8 mouse cellular contexts compared by ENCODE assay signal in genomic region chr4:151108834-151109241, GRCm38 (mm10). TPM values are rescaled to one million over a fixed set of nuclear protein-coding genes. Genes with fewer than 3 reads are reported as not detected.
DNase-seq lines count a peak whose midpoint lies in the region; ATAC-seq lines count a peak whose summit lies in the region.

No protein-coding gene starts in this region.

- H3K9ac ChIP-seq in lung, embryonic 15.5 days: 0 out of 2 replicates have a peak overlapping the region, but pooled peaks have one; percentile 17
- H3K9ac ChIP-seq in forebrain, embryonic 11.5 days (ENCODE audit: low read length): peak overlapping the region; percentile 92
- peak overlapping the region; percentile 88 for H3K9ac ChIP-seq in neural tube, embryonic 15.5 days (replicated peaks)

- H3K27me3 ChIP-seq in lung, embryonic 15.5 days: peaks cover 64% of the 10 kb centered on the region
- H3K27me3 ChIP-seq in forebrain, embryonic 11.5 days (ENCODE audit: control insufficient read depth, insufficient read depth, low read length): peaks cover 2% of the 10 kb centered on the region; the same call in 1 of the 2 replicates
- H3K27me3 ChIP-seq in limb, embryonic 10.5 days (ENCODE audit: low read depth, poor library complexity, severe bottlenecking): peaks cover 63% of the 10 kb centered on the region
- H3K27me3 ChIP-seq in neural tube, embryonic 15.5 days (replicated peaks): no peaks in the 10 kb centered on the region

- peaks cover 16% of the 10 kb centered on the region for H3K4me1 ChIP-seq in lung, embryonic 15.5 days
- peaks cover 8% of the 10 kb centered on the region; the same call in 1 of the 2 replicates for H3K4me1 ChIP-seq in forebrain, embryonic 11.5 days (replicated peaks; ENCODE audit: control insufficient read depth, insufficient read depth, low read length)
- peaks cover 19% of the 10 kb centered on the region for H3K4me1 ChIP-seq in limb, embryonic 10.5 days
- peaks cover 38% of the 10 kb centered on the region for H3K4me1 ChIP-seq in neural tube, embryonic 15.5 days

- peak overlapping the region; percentile 64 for H3K4me3 ChIP-seq in lung, embryonic 15.5 days
- peak overlapping the region; percentile 81 for H3K4me3 ChIP-seq in forebrain, embryonic 11.5 days (ENCODE audit: low read depth, low read length)
- H3K4me3 ChIP-seq in limb, embryonic 10.5 days: peak overlapping the region; percentile 85
- peak overlapping the region; percentile 85 for H3K4me3 ChIP-seq in neural tube, embryonic 15.5 days (replicated peaks)

- ATAC-seq in lung, embryonic 15.5 days (ENCODE audit: borderline replicate concordance, extremely low read depth, low FRiP score, low TSS enrichment): peak; percentile 51
- peak; percentile 47 for ATAC-seq in forebrain, embryonic 11.5 days (replicated peaks; ENCODE audit: low FRiP score)
- ATAC-seq in neural tube, embryonic 15.5 days (ENCODE audit: low FRiP score): peak; percentile 9

- no peaks in the 10 kb centered on the region for H3K9me3 ChIP-seq in lung, embryonic 15.5 days
- no peaks in the 10 kb centered on the region for H3K9me3 ChIP-seq in forebrain, embryonic 11.5 days (ENCODE audit: control insufficient read depth, low read length)
- H3K9me3 ChIP-seq in limb, embryonic 10.5 days (replicated peaks): no peaks in the 10 kb centered on the region
- no peaks in the 10 kb centered on the region for H3K9me3 ChIP-seq in neural tube, embryonic 15.5 days (replicated peaks)

- H3K4me2 ChIP-seq in lung, embryonic 15.5 days: peak overlapping the region; percentile 99
- peak overlapping the region; percentile 80 for H3K4me2 ChIP-seq in forebrain, embryonic 11.5 days (ENCODE audit: low read depth, low read length, severe bottlenecking)
- H3K4me2 ChIP-seq in neural tube, embryonic 15.5 days: peak overlapping the region; percentile 72

- no peak for DNase-seq in lung, postnatal 14 days
- DNase-seq in forebrain, embryonic 11.5 days (ENCODE audit: low spot score): peak; percentile 58
- no peak for DNase-seq in limb, embryonic 10.5 days (ENCODE audit: low spot score)
- DNase-seq in T-cell, adult 2 months (ENCODE audit: low spot score): no peak
- DNase-seq in cerebellum, postnatal 25 days: no peak
- no peak for DNase-seq in urinary bladder, postnatal 25 days (ENCODE audit: low spot score)

- H3K27ac ChIP-seq in lung, embryonic 15.5 days: no peak overlapping the region
- H3K27ac ChIP-seq in forebrain, embryonic 11.5 days (ENCODE audit: low read depth, low read length): 0 out of 2 replicates have a peak overlapping the region, but pooled peaks have one; percentile 31
- peak overlapping the region; percentile 82 for H3K27ac ChIP-seq in limb, embryonic 10.5 days
- peak overlapping the region; percentile 99 for H3K27ac ChIP-seq in neural tube, embryonic 15.5 days (replicated peaks)

- no peaks in the 10 kb centered on the region for H3K36me3 ChIP-seq in lung, embryonic 15.5 days
- no peaks in the 10 kb centered on the region for H3K36me3 ChIP-seq in forebrain, embryonic 11.5 days (ENCODE audit: control insufficient read depth, insufficient read depth, low read length)
- H3K36me3 ChIP-seq in limb, embryonic 10.5 days: no peaks in the 10 kb centered on the region
- H3K36me3 ChIP-seq in neural tube, embryonic 15.5 days: no peaks in the 10 kb centered on the region

- 2% methylated on average over 16 of the region's 20 CpGs for WGBS in lung, embryonic 15.5 days
- WGBS in forebrain, embryonic 11.5 days: 3% methylated on average over 14 of the region's 20 CpGs
- WGBS in limb, embryonic 10.5 days: 5% methylated on average over 14 of the region's 20 CpGs
- under 1% methylated on average over 19 of the region's 20 CpGs for WGBS in neural tube, embryonic 15.5 days

RNA-seq across cellular contexts. Expression of gene Gm13090, which starts 19.5 kb away (rescaled TPM):
- polyA plus RNA-seq in lung, embryonic 15.5 days (2015; fragmentation: Nextera tagmentation; extraction: Ambion mirVana): not detected in 2 replicates
- polyA plus RNA-seq in forebrain, embryonic 11.5 days (2014; fragmentation: Nextera tagmentation; extraction: Ambion mirVana): 0.39 TPM in 1 of 2 replicates, not detected in the other
- not detected in 2 replicates for polyA plus RNA-seq in limb, embryonic 10.5 days (2016; fragmentation: Nextera tagmentation; extraction: Ambion mirVana)
- polyA plus RNA-seq in neural tube, embryonic 15.5 days (2015; fragmentation: Nextera tagmentation; extraction: Ambion mirVana): 0.34 TPM in 1 of 2 replicates, not detected in the other

RNA-seq across cellular contexts. Expression of gene Vamp3, which starts 51.1 kb away (rescaled TPM):
- 125 and 131 TPM in 2 replicates for polyA plus RNA-seq in lung, embryonic 15.5 days (2015; fragmentation: Nextera tagmentation; extraction: Ambion mirVana)
- polyA plus RNA-seq in forebrain, embryonic 11.5 days (2014; fragmentation: Nextera tagmentation; extraction: Ambion mirVana): 96.1 and 109 TPM in 2 replicates
- polyA plus RNA-seq in limb, embryonic 10.5 days (2016; fragmentation: Nextera tagmentation; extraction: Ambion mirVana): 113 and 116 TPM in 2 replicates
- 46.1 and 57.9 TPM in 2 replicates for polyA plus RNA-seq in neural tube, embryonic 15.5 days (2015; fragmentation: Nextera tagmentation; extraction: Ambion mirVana)

Comparison
In these comparisons a context has a peak if more than half of its experiments do, and no peak if none do; other contexts are left out.
1. H3K9ac ChIP-seq: peak in every context shown above with its lines; median percentile 92 in forebrain, embryonic 11.5 days; 88 in neural tube, embryonic 15.5 days; 17 in lung, embryonic 15.5 days.